Mouse (Mus musculus) stomach, embryonic 16.5 days (tissue): Measurements from ENCODE around the gene Bace2. TPM values are rescaled to one million over a fixed set of nuclear protein-coding genes. Genes with fewer than 3 reads are reported as not detected.

Experiments used
- ATAC-seq: fragments of 200-750 bp; cut with Nextera tagmentation; 2 replicates; pipeline ENCODE4 v1.8.0; 2017; ENCODE audit warnings: moderate number of reproducible peaks, moderate TSS enrichment; ENCODE audit not compliant: insufficient read depth, low FRiP score
- H3K27ac ChIP-seq: fragments of 300-500 bp; sonication (generic); 2 replicates; pipeline ENCODE4 v1.5.1; 2014; ENCODE audit warnings: low read length
- H3K27me3 ChIP-seq: fragments of 300-500 bp; sonication (generic); 2 replicates; pipeline ENCODE4 v1.6.1; 2014; ENCODE audit warnings: low read length, control low read depth, mixed read lengths; ENCODE audit not compliant: control insufficient read depth, insufficient read depth
- H3K36me3 ChIP-seq: fragments of 300-500 bp; sonication (generic); 2 replicates; pipeline ENCODE4 v1.6.1; 2014; ENCODE audit warnings: low read length; ENCODE audit not compliant: control insufficient read depth, insufficient read depth
- H3K4me1 ChIP-seq: fragments of 300-500 bp; sonication (generic); 2 replicates; pipeline ENCODE4 v1.6.1; 2014; ENCODE audit warnings: low read length, control low read depth, mixed read lengths; ENCODE audit not compliant: control insufficient read depth, insufficient read depth
- H3K4me2 ChIP-seq: fragments of 300-500 bp; sonication (generic); 2 replicates; pipeline ENCODE4 v1.6.1; 2014; ENCODE audit warnings: low read depth, low read length, mixed read lengths
- H3K4me3 ChIP-seq: fragments of 300-500 bp; sonication (generic); replicated peaks from 2 replicates; pipeline ENCODE4 v1.5.1; 2014; ENCODE audit warnings: mild to moderate bottlenecking, low read length
- H3K9ac ChIP-seq: fragments of 300-500 bp; sonication (generic); 2 replicates; pipeline ENCODE4 v1.6.1; 2014; ENCODE audit warnings: low read length
- H3K9me3 ChIP-seq: fragments of 300-500 bp; sonication (generic); replicated peaks from 2 replicates; pipeline ENCODE4 v1.6.1; 2016; ENCODE audit warnings: low read length, control low read depth; ENCODE audit not compliant: control insufficient read depth
- WGBS: fragments of 180-500 bp; shearing (Covaris S2); extraction: QIAGEN DNeasy Blood & Tissue Kit; methylation state at CpG from one replicate; pipeline ENCODE4 v1.1.7; 2014; 5-methylcytosine and 5-hydroxymethylcytosine counted together
- polyA plus RNA-seq: library from polyadenylated mRNA; unstranded; fragments of >200 nt; fragmentation: Nextera tagmentation; extraction: Ambion mirVana; gene quantifications from 2 replicates; pipeline ENCODE4 v1.2.1, GENCODE M21; 2015

Bace2 gene
- 116 and 154 TPM in 2 replicates for polyA plus RNA-seq

- H3K4me2 ChIP-seq, result peak within 1 kb of the TSS; percentile 100
- H3K4me1 ChIP-seq, result peaks cover 13% of the 10 kb centered on the region
- H3K27me3 ChIP-seq, result no peaks in the 10 kb centered on the region; the same call in 1 of the 2 replicates
- H3K9me3 ChIP-seq, result no peaks in the 10 kb centered on the region
- peak within 1 kb of the TSS; percentile 81 for H3K27ac ChIP-seq
- peak within 1 kb of the TSS; percentile 77 for H3K4me3 ChIP-seq
- WGBS, result 1% methylated on average over 58 of the region's 58 CpGs
- peak within 1 kb of the TSS; percentile 82 for H3K9ac ChIP-seq
- H3K36me3 ChIP-seq, result no peaks in the 10 kb centered on the region
- ATAC-seq, result peak; percentile 86
These were observed at the start of gene Bace2 for GRCm38 (mm10) chr16:97356499-97357187. Bace2 (plus strand) TSS chr16:97356742.

GRCm38 (mm10) chr16:97307594-97307993, 48.9 kb upstream of the Bace2 start:
- H3K36me3 ChIP-seq, result no peaks in the 10 kb centered on the region
- WGBS, result 64% methylated on average over 4 of the region's 4 CpGs
- no peaks in the 10 kb centered on the region for H3K9me3 ChIP-seq
- H3K27ac ChIP-seq, result no peak overlapping the region
- no peaks in the 10 kb centered on the region for H3K4me1 ChIP-seq
- H3K4me3 ChIP-seq, result no peak overlapping the region
- H3K4me2 ChIP-seq, result no peak overlapping the region
- no peaks in the 10 kb centered on the region for H3K27me3 ChIP-seq
- no peak overlapping the region for H3K9ac ChIP-seq
- no peak for ATAC-seq

- peaks cover 5% of the 10 kb centered on the region; the same call in 1 of the 2 replicates for H3K4me1 ChIP-seq
- ATAC-seq, result no peak
- 61% methylated on average over 4 of the region's 4 CpGs for WGBS
- H3K4me2 ChIP-seq, result no peak overlapping the region
- H3K27ac ChIP-seq, result no peak overlapping the region
- H3K9me3 ChIP-seq, result no peaks in the 10 kb centered on the region
- no peak overlapping the region for H3K4me3 ChIP-seq
- H3K9ac ChIP-seq, result no peak overlapping the region
- H3K27me3 ChIP-seq, result no peaks in the 10 kb centered on the region
- H3K36me3 ChIP-seq, result no peaks in the 10 kb centered on the region
These were observed 46.6 kb upstream of the Bace2 start for GRCm38 (mm10) chr16:97309796-97310569.

GRCm38 (mm10) chr16:97310570-97310846, 46.0 kb upstream of the Bace2 start:
- no peaks in the 10 kb centered on the region for H3K27me3 ChIP-seq
- H3K9me3 ChIP-seq, result no peaks in the 10 kb centered on the region
- 56% methylated on average over 1 of the region's 1 CpGs for WGBS
- H3K36me3 ChIP-seq, result no peaks in the 10 kb centered on the region
- H3K4me1 ChIP-seq, result peaks cover 5% of the 10 kb centered on the region; the same call in 1 of the 2 replicates
- no peak overlapping the region for H3K9ac ChIP-seq
- no peak overlapping the region for H3K4me2 ChIP-seq
- no peak overlapping the region for H3K27ac ChIP-seq
- no peak overlapping the region for H3K4me3 ChIP-seq
- no peak for ATAC-seq

GRCm38 (mm10) chr16:97312960-97313686, 43.4 kb upstream of the Bace2 start:
- H3K4me3 ChIP-seq, result no peak overlapping the region
- no peaks in the 10 kb centered on the region for H3K36me3 ChIP-seq
- H3K4me1 ChIP-seq, result peaks cover 5% of the 10 kb centered on the region; the same call in 1 of the 2 replicates
- no peaks in the 10 kb centered on the region for H3K9me3 ChIP-seq
- H3K27ac ChIP-seq, result no peak overlapping the region; the same call in 1 of the 2 replicates
- WGBS, result 19% methylated on average over 10 of the region's 10 CpGs
- peak; percentile 24; the same call in 1 of the 2 replicates for ATAC-seq
- no peak overlapping the region for H3K9ac ChIP-seq
- no peaks in the 10 kb centered on the region for H3K27me3 ChIP-seq
- no peak overlapping the region for H3K4me2 ChIP-seq

GRCm38 (mm10) chr16:97321576-97321975, 35.0 kb upstream of the Bace2 start:
- WGBS, result 72% methylated on average over 3 of the region's 3 CpGs
- Histone ChIP-seq H3K9me3 (no peaks in the 10 kb centered on the region), H3K27me3 (no peaks in the 10 kb centered on the region), H3K27ac (no peak overlapping the region), H3K36me3 (no peaks in the 10 kb centered on the region), H3K4me2 (no peak overlapping the region), H3K9ac (no peak overlapping the region), H3K4me3 (no peak overlapping the region), H3K4me1 (no peaks in the 10 kb centered on the region)
- ATAC-seq, result 0 out of 2 replicates have a peak, but pooled peaks have one; percentile 25

GRCm38 (mm10) chr16:97322604-97323003, 33.9 kb upstream of the Bace2 start:
- no peak for ATAC-seq
- Histone ChIP-seq H3K4me3 (no peak overlapping the region), H3K27ac (no peak overlapping the region), H3K36me3 (no peaks in the 10 kb centered on the region), H3K4me1 (no peaks in the 10 kb centered on the region), H3K27me3 (no peaks in the 10 kb centered on the region), H3K9me3 (no peaks in the 10 kb centered on the region), H3K4me2 (no peak overlapping the region), H3K9ac (no peak overlapping the region)

- Histone ChIP-seq H3K36me3 (no peaks in the 10 kb centered on the region), H3K4me2 (no peak overlapping the region), H3K27me3 (no peaks in the 10 kb centered on the region), H3K27ac (no peak overlapping the region), H3K9ac (no peak overlapping the region), H3K4me3 (no peak overlapping the region), H3K9me3 (no peaks in the 10 kb centered on the region), H3K4me1 (no peaks in the 10 kb centered on the region)
- ATAC-seq, result no peak
- WGBS, result 28% methylated on average over 8 of the region's 8 CpGs
These were observed 30.6 kb upstream of the Bace2 start for GRCm38 (mm10) chr16:97325975-97326374.

- WGBS, result 88% methylated on average over 2 of the region's 2 CpGs
- no peak overlapping the region for H3K27ac ChIP-seq
- H3K9ac ChIP-seq, result no peak overlapping the region
- H3K27me3 ChIP-seq, result no peaks in the 10 kb centered on the region
- no peak for ATAC-seq
- H3K4me1 ChIP-seq, result no peaks in the 10 kb centered on the region
- no peaks in the 10 kb centered on the region for H3K36me3 ChIP-seq
- no peaks in the 10 kb centered on the region for H3K9me3 ChIP-seq
- H3K4me3 ChIP-seq, result no peak overlapping the region
- no peak overlapping the region for H3K4me2 ChIP-seq
These were observed 27.9 kb upstream of the Bace2 start for GRCm38 (mm10) chr16:97328602-97329001.
